Mouse (Mus musculus) stomach, postnatal 0 days (tissue): ENCODE measurements around the gene Gm45837.

Experiments
- CTCF ChIP-seq: IDR thresholded peaks from 2 replicates; pipeline ENCODE4 v1.5.1; 2016; ENCODE audit warnings: antibody characterized with exemption, low read depth, mild to moderate bottlenecking, moderate library complexity
- EP300 ChIP-seq: optimal IDR thresholded peaks from 2 replicates; pipeline ENCODE3; 2016; ENCODE audit warnings: antibody characterized with exemption

DNA sequence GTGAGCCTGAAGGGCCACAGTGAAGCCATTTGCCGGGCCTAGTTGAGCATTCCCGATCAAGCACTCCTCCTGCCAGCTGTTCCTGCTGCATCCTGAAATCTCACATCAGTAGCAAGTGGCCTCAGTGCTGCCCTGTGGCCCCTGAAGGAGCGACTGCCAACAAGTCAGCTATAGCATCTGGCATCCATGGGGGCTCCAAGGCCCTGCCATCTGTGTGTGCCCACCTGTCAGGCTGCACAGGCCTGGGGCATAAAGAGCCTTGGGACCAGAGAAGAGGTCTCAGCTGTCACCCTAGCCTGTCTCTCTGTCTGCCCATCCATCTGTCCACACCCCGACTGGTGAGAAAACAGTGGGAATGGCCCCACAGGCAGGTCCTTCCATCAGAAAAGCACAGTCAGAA lies 54.2 kb downstream of the Gm45837 start:
- TF ChIP-seq CTCF (no peak), EP300 (no peak)
